Mouse (Mus musculus): ENCODE measurements around the gene Flnb.

Gene Flnb

GRCm38 (mm10) chr14:7909472-7909871 lies 91.7 kb downstream of the Flnb start:
- in situ Hi-C loops (cut with MboI; ENCODE audit: low pct_unique_long_range_greater_than_20kb in 1 of 2, low sequenced_read_pairs in 2 of 2, unreplicated experiment in 1 of 2) = loop anchor here in 1 of 2 experiments (25.0 kb wide), 1 partner anchor 97 kb away; the partner anchor contains the start of gene Flnb

GRCm38 (mm10) chr14:7913842-7914241 lies 96.1 kb downstream of the Flnb start:
- in situ Hi-C loops (cut with MboI; ENCODE audit: low pct_unique_long_range_greater_than_20kb in 1 of 2, low sequenced_read_pairs in 2 of 2, unreplicated experiment in 1 of 2) = loop anchor here in 1 of 2 experiments (25.0 kb wide), 1 partner anchor 102 kb away; the partner anchor contains the start of gene Flnb

- in situ Hi-C loops (cut with MboI; ENCODE audit: low pct_unique_long_range_greater_than_20kb in 1 of 2, low sequenced_read_pairs in 2 of 2, unreplicated experiment in 1 of 2) = loop anchor here in 1 of 2 experiments (25.0 kb wide), 1 partner anchor 102 kb away; the partner anchor contains the start of gene Flnb
These were observed 96.7 kb downstream of the Flnb start for GRCm38 (mm10) chr14:7914461-7914860.

- in situ Hi-C loops (cut with MboI; ENCODE audit: low pct_unique_long_range_greater_than_20kb in 1 of 2, low sequenced_read_pairs in 2 of 2, unreplicated experiment in 1 of 2) = loop anchor here in 1 of 2 experiments (5.0 to 25.0 kb wide), 2 partner anchors 36 to 106 kb away; partner anchors contain the start of gene Flnb
These were observed 100.6 kb downstream of the Flnb start for GRCm38 (mm10) chr14:7918150-7918991.

- in situ Hi-C loops (cut with MboI; ENCODE audit: low pct_unique_long_range_greater_than_20kb in 1 of 2, low sequenced_read_pairs in 2 of 2, unreplicated experiment in 1 of 2) = loop anchor here in 1 of 2 experiments (5.0 to 25.0 kb wide), 2 partner anchors 37 to 107 kb away; partner anchors contain the start of gene Flnb
These were observed 101.6 kb downstream of the Flnb start for GRCm38 (mm10) chr14:7919309-7919708.

- in situ Hi-C loops (cut with MboI; ENCODE audit: low pct_unique_long_range_greater_than_20kb in 1 of 2, low sequenced_read_pairs in 2 of 2, unreplicated experiment in 1 of 2) = loop anchor here (5.0 to 25.0 kb wide), 3 partner anchors 38 to 108 kb away; partner anchors contain the start of gene Flnb (in 2 of the 2)
These were observed 102.2 kb downstream of the Flnb start for GRCm38 (mm10) chr14:7919921-7920320.

- in situ Hi-C loops (cut with MboI; ENCODE audit: low pct_unique_long_range_greater_than_20kb in 1 of 2, low sequenced_read_pairs in 2 of 2, unreplicated experiment in 1 of 2) = loop anchor here (10.0 to 25.0 kb wide), 2 partner anchors 107 to 109 kb away; partner anchors contain the start of gene Flnb (in 2 of the 2)
These were observed 103.7 kb downstream of the Flnb start for GRCm38 (mm10) chr14:7921459-7921858.

- in situ Hi-C loops (cut with MboI; ENCODE audit: low pct_unique_long_range_greater_than_20kb in 1 of 2, low sequenced_read_pairs in 2 of 2, unreplicated experiment in 1 of 2) = loop anchor here (10.0 to 25.0 kb wide), 2 partner anchors 109 to 111 kb away; partner anchors contain the start of gene Flnb (in 2 of the 2)
These were observed 105.9 kb downstream of the Flnb start for GRCm38 (mm10) chr14:7923635-7924034.

- in situ Hi-C loops (cut with MboI; ENCODE audit: low pct_unique_long_range_greater_than_20kb in 1 of 2, low sequenced_read_pairs in 2 of 2, unreplicated experiment in 1 of 2) = loop anchor here in 1 of 2 experiments (10.0 kb wide), 1 partner anchor 114 kb away; the partner anchor contains the start of gene Flnb
These were observed 110.6 kb downstream of the Flnb start for GRCm38 (mm10) chr14:7928362-7928761.

GRCm38 (mm10) chr14:7929029-7929428 lies 111.3 kb downstream of the Flnb start:
- in situ Hi-C loops (cut with MboI; ENCODE audit: low pct_unique_long_range_greater_than_20kb in 1 of 2, low sequenced_read_pairs in 2 of 2, unreplicated experiment in 1 of 2) = loop anchor here in 1 of 2 experiments (10.0 kb wide), 1 partner anchor 114 kb away; the partner anchor contains the start of gene Flnb

- in situ Hi-C loops (cut with MboI; ENCODE audit: low pct_unique_long_range_greater_than_20kb in 1 of 2, low sequenced_read_pairs in 2 of 2, unreplicated experiment in 1 of 2) = no loop called here
These were observed 114.4 kb downstream of the Flnb start for GRCm38 (mm10) chr14:7932151-7932550.

- in situ Hi-C loops (cut with MboI; ENCODE audit: low pct_unique_long_range_greater_than_20kb in 1 of 2, low sequenced_read_pairs in 2 of 2, unreplicated experiment in 1 of 2) = no loop called here
These were observed 116.4 kb downstream of the Flnb start for GRCm38 (mm10) chr14:7934166-7934565.

- in situ Hi-C loops (cut with MboI; ENCODE audit: low pct_unique_long_range_greater_than_20kb in 1 of 2, low sequenced_read_pairs in 2 of 2, unreplicated experiment in 1 of 2) = no loop called here
These were observed 119.4 kb downstream of the Flnb start for GRCm38 (mm10) chr14:7937052-7937630.

- in situ Hi-C loops (cut with MboI; ENCODE audit: low pct_unique_long_range_greater_than_20kb in 1 of 2, low sequenced_read_pairs in 2 of 2, unreplicated experiment in 1 of 2) = no loop called here
These were observed 121.3 kb downstream of the Flnb start for GRCm38 (mm10) chr14:7938809-7939784.

GRCm38 (mm10) chr14:7941413-7941812 lies 123.7 kb downstream of the Flnb start:
- in situ Hi-C loops (cut with MboI; ENCODE audit: low pct_unique_long_range_greater_than_20kb in 1 of 2, low sequenced_read_pairs in 2 of 2, unreplicated experiment in 1 of 2) = no loop called here

- in situ Hi-C loops (cut with MboI; ENCODE audit: low pct_unique_long_range_greater_than_20kb in 1 of 2, low sequenced_read_pairs in 2 of 2, unreplicated experiment in 1 of 2) = no loop called here
These were observed 125.5 kb downstream of the Flnb start for GRCm38 (mm10) chr14:7943101-7943800.

- in situ Hi-C loops (cut with MboI; ENCODE audit: low pct_unique_long_range_greater_than_20kb in 1 of 2, low sequenced_read_pairs in 2 of 2, unreplicated experiment in 1 of 2) = no loop called here
These were observed 126.0 kb downstream of the Flnb start for GRCm38 (mm10) chr14:7943801-7944135.
